Mouse (Mus musculus) forebrain, embryonic 10.5 days (tissue): ENCODE measurements around the gene Eaf2. TPM values are rescaled to one million over a fixed set of nuclear protein-coding genes. Genes with fewer than 3 reads are reported as not detected.
"Not testable (repeated sequence)": the region's sequence is repeated elsewhere in the genome, so short reads cannot be mapped to it uniquely, and the experiment has no call there.

Experiments
- DNase-seq: peaks from one replicate; pipeline ENCODE4 v3.0.0-alpha.2; 2017; ENCODE audit warnings: low spot score; ENCODE audit errors: extremely low spot score
- H3K27ac ChIP-seq: fragments of 300-500 bp; sonication (generic); 2 replicates; pipeline ENCODE4 v1.5.1; 2016; ENCODE audit warnings: mild to moderate bottlenecking
- H3K27me3 ChIP-seq: fragments of 300-500 bp; sonication (generic); 2 replicates; pipeline ENCODE4 v1.6.1; 2016; ENCODE audit warnings: mild to moderate bottlenecking; ENCODE audit not compliant: poor library complexity, severe bottlenecking
- H3K36me3 ChIP-seq: fragments of 300-500 bp; sonication (generic); replicated peaks from 2 replicates; pipeline ENCODE4 v1.6.1; 2016; ENCODE audit warnings: mild to moderate bottlenecking, moderate library complexity
- H3K4me1 ChIP-seq: fragments of 300-500 bp; sonication (generic); 2 replicates; pipeline ENCODE4 v1.6.1; 2016
- H3K4me3 ChIP-seq: fragments of 300-500 bp; sonication (generic); 2 replicates; pipeline ENCODE4 v1.5.1; 2016; ENCODE audit warnings: mild to moderate bottlenecking, moderate library complexity
- H3K9me3 ChIP-seq: fragments of 300-500 bp; sonication (generic); 2 replicates; pipeline ENCODE4 v1.6.1; 2016; ENCODE audit warnings: mild to moderate bottlenecking, moderate library complexity
- WGBS: fragments of 180-500 bp; shearing (Covaris S2); methylation state at CpG from one replicate; pipeline ENCODE4 v1.1.7; 2016; 5-methylcytosine and 5-hydroxymethylcytosine counted together
- polyA plus RNA-seq: library from polyadenylated mRNA; unstranded; fragments of >200 nt; fragmentation: Nextera tagmentation; extraction: Ambion mirVana; gene quantifications from 2 replicates; pipeline ENCODE4 v1.2.1, GENCODE M21; 2016

Eaf2 gene
- polyA plus RNA-seq, 1 experiment from 2014 or later, result 1.7 TPM

- WGBS, result 95% methylated on average over 3 of the region's 3 CpGs
- H3K4me3 ChIP-seq, result no peak overlapping the region
- no peaks in the 10 kb centered on the region for H3K4me1 ChIP-seq
- no peaks in the 10 kb centered on the region for H3K27me3 ChIP-seq
- H3K27ac ChIP-seq, result no peak overlapping the region
- DNase-seq, result no peak
- H3K36me3 ChIP-seq, result peaks cover 73% of the 10 kb centered on the region
- no peaks in the 10 kb centered on the region for H3K9me3 ChIP-seq
Measured at GRCm38 (mm10) chr16:36890559-36890958, 15.8 kb upstream of the Eaf2 start.

- H3K27ac ChIP-seq, result no peak overlapping the region
- H3K4me3 ChIP-seq, result no peak overlapping the region
- peaks cover 48% of the 10 kb centered on the region for H3K36me3 ChIP-seq
- no peaks in the 10 kb centered on the region for H3K27me3 ChIP-seq
- WGBS, result 90% methylated on average over 5 of the region's 5 CpGs
- no peaks in the 10 kb centered on the region for H3K9me3 ChIP-seq
- no peak for DNase-seq
- peaks cover 7% of the 10 kb centered on the region for H3K4me1 ChIP-seq
Measured at GRCm38 (mm10) chr16:36887546-36887945, 12.7 kb upstream of the Eaf2 start.

- DNase-seq, result no peak
- Histone ChIP-seq H3K9me3 (no peaks in the 10 kb centered on the region), H3K4me1 (peaks cover 8% of the 10 kb centered on the region), H3K27ac (no peak overlapping the region), H3K4me3 (no peak overlapping the region), H3K27me3 (no peaks in the 10 kb centered on the region), H3K36me3 (peaks cover 33% of the 10 kb centered on the region)
- WGBS, result 93% methylated on average over 11 of the region's 11 CpGs
Measured at GRCm38 (mm10) chr16:36885912-36886311, 11.1 kb upstream of the Eaf2 start.

GRCm38 (mm10) chr16:36884881-36885280, 10.1 kb upstream of the Eaf2 start:
- DNase-seq, result no peak
- WGBS, result 85% methylated on average over 4 of the region's 4 CpGs

GRCm38 (mm10) chr16:36882737-36883343, 8.0 kb upstream of the Eaf2 start:
- DNase-seq, result no peak
- Histone ChIP-seq H3K4me3 (no peak overlapping the region), H3K4me1 (peaks cover 8% of the 10 kb centered on the region), H3K27me3 (no peaks in the 10 kb centered on the region), H3K9me3 (no peaks in the 10 kb centered on the region), H3K36me3 (peaks cover 14% of the 10 kb centered on the region), H3K27ac (no peak overlapping the region)
- WGBS, result 42% methylated on average over 5 of the region's 5 CpGs

More at GRCm38 (mm10) chr16:36884881-36885280, 10.1 kb upstream of the Eaf2 start:
- Histone ChIP-seq H3K4me3 (no peak overlapping the region), H3K4me1 (peaks cover 8% of the 10 kb centered on the region), H3K27me3 (no peaks in the 10 kb centered on the region), H3K27ac (no peak overlapping the region), H3K36me3 (peaks cover 26% of the 10 kb centered on the region), H3K9me3 (no peaks in the 10 kb centered on the region)

- no peak overlapping the region for H3K4me3 ChIP-seq
- WGBS, result 75% methylated on average over 5 of the region's 5 CpGs
- peaks cover 8% of the 10 kb centered on the region for H3K36me3 ChIP-seq
- DNase-seq, result no peak
- H3K27me3 ChIP-seq, result no peaks in the 10 kb centered on the region
- H3K27ac ChIP-seq, result no peak overlapping the region
- no peaks in the 10 kb centered on the region for H3K9me3 ChIP-seq
- H3K4me1 ChIP-seq, result peaks cover 17% of the 10 kb centered on the region
Measured at GRCm38 (mm10) chr16:36877316-36877715, 2.5 kb upstream of the Eaf2 start.

- Histone ChIP-seq H3K36me3 (peaks cover 27% of the 10 kb centered on the region), H3K9me3 (no peaks in the 10 kb centered on the region), H3K27me3 (no peaks in the 10 kb centered on the region), H3K4me1 (peaks cover 17% of the 10 kb centered on the region), H3K4me3 (peak overlapping the region; percentile 96), H3K27ac (peak overlapping the region; percentile 91)
- DNase-seq, result no peak
- under 1% methylated on average over 48 of the region's 48 CpGs for WGBS
Measured at GRCm38 (mm10) chr16:36875276-36875851, 561 bp upstream of the Eaf2 start.

- Histone ChIP-seq H3K27ac (no peak overlapping the region), H3K4me1 (peaks cover 7% of the 10 kb centered on the region), H3K36me3 (peaks cover 81% of the 10 kb centered on the region), H3K27me3 (no peaks in the 10 kb centered on the region), H3K9me3 (no peaks in the 10 kb centered on the region), H3K4me3 (no peak overlapping the region)
- no peak for DNase-seq
- WGBS, result 95% methylated on average over 2 of the region's 2 CpGs
Measured at GRCm38 (mm10) chr16:36869442-36869841, 5.4 kb downstream of the Eaf2 start.

GRCm38 (mm10) chr16:36863585-36863984, 11.2 kb downstream of the Eaf2 start:
- no peak overlapping the region for H3K4me3 ChIP-seq
- H3K27me3 ChIP-seq, result no peaks in the 10 kb centered on the region
- peaks cover 70% of the 10 kb centered on the region for H3K36me3 ChIP-seq
- H3K4me1 ChIP-seq, result no peaks in the 10 kb centered on the region
- H3K9me3 ChIP-seq, result no peaks in the 10 kb centered on the region
- 96% methylated on average over 3 of the region's 3 CpGs for WGBS
- H3K27ac ChIP-seq, result no peak overlapping the region
- DNase-seq, result no peak

GRCm38 (mm10) chr16:36851202-36851601, 23.6 kb downstream of the Eaf2 start:
- no peak overlapping the region for H3K4me3 ChIP-seq
- H3K36me3 ChIP-seq, result peaks cover 83% of the 10 kb centered on the region
- WGBS, result 92% methylated on average over 3 of the region's 3 CpGs
- H3K27me3 ChIP-seq, result no peaks in the 10 kb centered on the region
- H3K27ac ChIP-seq, result no peak overlapping the region
- no peaks in the 10 kb centered on the region for H3K9me3 ChIP-seq
- no peaks in the 10 kb centered on the region for H3K4me1 ChIP-seq
- no peak for DNase-seq

GRCm38 (mm10) chr16:36846894-36847293, 27.9 kb downstream of the Eaf2 start:
- H3K27me3 ChIP-seq, H3K4me1 ChIP-seq, H3K27ac ChIP-seq, DNase-seq, H3K4me3 ChIP-seq, H3K9me3 ChIP-seq: not testable (repeated sequence)
- 96% methylated on average over 1 of the region's 1 CpGs for WGBS
- peaks cover 84% of the 10 kb centered on the region for H3K36me3 ChIP-seq

GRCm38 (mm10) chr16:36828820-36829219, 46.0 kb downstream of the Eaf2 start:
- Histone ChIP-seq H3K9me3 (no peaks in the 10 kb centered on the region), H3K36me3 (peaks cover 28% of the 10 kb centered on the region), H3K27me3 (peaks cover 15% of the 10 kb centered on the region), H3K4me3 (peak overlapping the region; percentile 90), H3K27ac (peak overlapping the region; percentile 93), H3K4me1 (peaks cover 19% of the 10 kb centered on the region)
- 8% methylated on average over 11 of the region's 11 CpGs for WGBS
- DNase-seq, result no peak

- Histone ChIP-seq H3K9me3 (no peaks in the 10 kb centered on the region), H3K4me1 (peaks cover 19% of the 10 kb centered on the region), H3K27me3 (peaks cover 15% of the 10 kb centered on the region), H3K4me3 (peak within 1 kb of the TSS; percentile 90), H3K36me3 (peaks cover 24% of the 10 kb centered on the region), H3K27ac (peak within 1 kb of the TSS; percentile 93)
- peak; percentile 92 for DNase-seq
- WGBS, result under 1% methylated on average over 64 of the region's 64 CpGs
Measured at GRCm38 (mm10) chr16:36828054-36828786, 46.6 kb downstream of the Eaf2 start, which contains the start of gene Iqcb1. Iqcb1 (plus strand) TSS chr16:36828385.
